Mouse (Mus musculus): ENCODE measurements around the gene Rest. TPM values are rescaled to one million over a fixed set of nuclear protein-coding genes. Genes with fewer than 3 reads are reported as not detected.
"Not testable (repeated sequence)": the region's sequence is repeated elsewhere in the genome, so short reads cannot be mapped to it uniquely, and the experiment has no call there.

Rest gene
- 10 to 100 TPM; 26.3 TPM for total RNA-seq (2021)
- long read RNA-seq, experiment 1, full-length matches to known transcripts: 29 of 37 reads
- long read RNA-seq, experiment 1, partial matches to known transcripts: 2 of 37 reads
- long read RNA-seq, experiment 1, other reads (novel, unspliced or antisense): 6 of 37 reads
- long read RNA-seq, experiment 2, full-length matches to known transcripts: 3 of 4 reads
- long read RNA-seq, experiment 2, partial matches to known transcripts: 0 of 4 reads
- long read RNA-seq, experiment 2, other reads (novel, unspliced or antisense): 1 of 4 reads

- DNase-seq: peak; percentile 93
These were observed at the start of gene Rest for GRCm38 (mm10) chr5:77265081-77265670. Gene Rest (plus strand): TSS chr5:77265491.

- DNase-seq: peak; percentile 80
These were observed 48.1 kb upstream of the Rest start for GRCm38 (mm10) chr5:77217211-77217610.

- no peak for DNase-seq
These were observed 47.6 kb upstream of the Rest start for GRCm38 (mm10) chr5:77217724-77218123.

GRCm38 (mm10) chr5:77223043-77223975 is 42.0 kb upstream of the Rest start:
- DNase-seq: peak; percentile 25

GRCm38 (mm10) chr5:77228986-77229385 is 36.3 kb upstream of the Rest start:
- DNase-seq: no peak

- DNase-seq: not testable (repeated sequence)
These were observed 33.4 kb upstream of the Rest start for GRCm38 (mm10) chr5:77231863-77232262.

GRCm38 (mm10) chr5:77234921-77235320 is 30.4 kb upstream of the Rest start:
- DNase-seq: no peak

GRCm38 (mm10) chr5:77237104-77237503 is 28.2 kb upstream of the Rest start:
- DNase-seq: no peak

- DNase-seq: no peak
These were observed 20.8 kb upstream of the Rest start for GRCm38 (mm10) chr5:77244331-77244987.

GRCm38 (mm10) chr5:77245463-77245786 is 19.9 kb upstream of the Rest start:
- no peak for DNase-seq

- DNase-seq: peak; percentile 24
These were observed 19.3 kb upstream of the Rest start for GRCm38 (mm10) chr5:77245787-77246671.

- no peak for DNase-seq
These were observed 15.2 kb upstream of the Rest start for GRCm38 (mm10) chr5:77250083-77250482.

GRCm38 (mm10) chr5:77251656-77252055 is 13.6 kb upstream of the Rest start:
- DNase-seq: no peak

GRCm38 (mm10) chr5:77252115-77252827 is 13.0 kb upstream of the Rest start:
- no peak for DNase-seq

- no peak for DNase-seq
These were observed 12.1 kb upstream of the Rest start for GRCm38 (mm10) chr5:77253154-77253553.

GRCm38 (mm10) chr5:77254402-77254801 is 10.9 kb upstream of the Rest start:
- DNase-seq: no peak

- DNase-seq: no peak
These were observed 7.7 kb upstream of the Rest start for GRCm38 (mm10) chr5:77257603-77258002.

- DNase-seq: no peak
These were observed 6.0 kb upstream of the Rest start for GRCm38 (mm10) chr5:77259315-77259714.

GRCm38 (mm10) chr5:77260141-77260540 is 5.2 kb upstream of the Rest start:
- no peak for DNase-seq

- no peak for DNase-seq
These were observed 4.2 kb upstream of the Rest start for GRCm38 (mm10) chr5:77261137-77261536.

- no peak for DNase-seq
These were observed 3.2 kb upstream of the Rest start for GRCm38 (mm10) chr5:77262105-77262504.
